ENCODE assay signal across 8 mouse cellular contexts in the genomic region with DNA sequence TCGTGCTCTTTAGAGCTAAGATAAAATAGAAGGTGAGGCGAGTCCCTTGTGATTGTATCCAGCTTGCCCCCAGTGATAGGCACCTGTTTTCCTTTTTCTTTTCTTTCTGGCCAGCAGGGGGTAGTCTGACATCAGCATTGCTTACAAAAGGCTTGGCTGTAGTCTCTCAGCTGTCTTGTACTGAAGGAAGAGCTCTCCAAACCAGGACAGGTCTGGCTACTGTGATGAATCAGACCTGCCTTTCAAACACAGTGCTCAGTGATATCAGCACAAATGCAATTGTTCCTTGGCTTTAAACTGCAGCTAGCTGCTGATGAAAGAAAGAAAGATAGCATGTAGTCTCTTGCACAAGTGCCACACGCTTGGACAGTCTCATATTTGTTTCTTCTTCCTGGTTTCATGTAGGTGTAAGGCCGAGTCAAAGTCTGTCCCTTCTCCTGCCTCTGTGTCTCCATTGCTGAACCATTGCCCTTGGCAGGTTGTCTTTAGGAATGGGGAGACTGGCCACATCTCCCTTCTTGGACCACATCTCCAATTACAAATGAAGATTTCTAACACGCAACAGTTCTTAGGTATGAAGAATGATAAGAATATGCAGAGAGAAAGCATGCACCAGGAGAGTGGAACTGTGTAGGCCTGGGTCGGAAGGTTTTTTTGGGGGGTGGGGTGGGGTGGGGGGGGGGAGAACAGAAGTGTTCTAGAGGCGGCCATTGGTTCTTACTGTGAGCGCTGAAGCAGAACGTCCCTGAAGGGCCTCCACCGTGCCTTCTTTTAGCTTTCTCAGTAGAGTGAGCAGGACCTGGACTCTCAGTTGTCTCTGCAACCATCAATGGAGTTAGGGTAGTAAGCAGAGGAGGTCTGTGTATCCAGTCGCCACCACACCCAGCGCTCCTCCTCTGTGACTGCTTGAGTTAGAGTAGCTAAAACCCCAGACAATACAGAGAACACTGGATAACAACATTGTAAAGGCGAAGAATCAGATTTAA.
DNase-seq lines count a peak whose midpoint lies in the region; ATAC-seq and TF ChIP-seq lines count a peak whose summit lies in the region.

No protein-coding gene starts in this region.

- TF ChIP-seq CTCF in lung, embryonic 14.5 days (IDR thresholded peaks at IDR 0.05; ENCODE audit: low read depth) = peak; percentile 70

- ATAC-seq in lung, embryonic 14.5 days (ENCODE audit: insufficient read depth) = no peak; the same call in 1 of the 2 replicates
- peak; percentile 81 for ATAC-seq in forebrain, embryonic 16.5 days
- ATAC-seq in activated CD4-positive, CD25-positive, alpha-beta regulatory T cell, adult 4 months = no peak

- H3K9me3 ChIP-seq in lung, embryonic 14.5 days (ENCODE audit: low read depth, low read length) = no peaks in the 10 kb centered on the region
- no peaks in the 10 kb centered on the region for H3K9me3 ChIP-seq in forebrain, embryonic 16.5 days (ENCODE audit: control insufficient read depth, low read length)

- H3K27me3 ChIP-seq in lung, embryonic 14.5 days (ENCODE audit: insufficient read depth, low read length) = no peaks in the 10 kb centered on the region
- no peaks in the 10 kb centered on the region for H3K27me3 ChIP-seq in forebrain, embryonic 16.5 days (replicated peaks; ENCODE audit: control insufficient read depth, insufficient read depth, low read length)

- H3K4me2 ChIP-seq in lung, embryonic 14.5 days = no peak overlapping the region
- no peak overlapping the region for H3K4me2 ChIP-seq in forebrain, embryonic 16.5 days (ENCODE audit: low read length)

- no peak overlapping the region for H3K27ac ChIP-seq in lung, embryonic 14.5 days (ENCODE audit: low read depth)
- H3K27ac ChIP-seq in forebrain, embryonic 16.5 days (ENCODE audit: low read length) = no peak overlapping the region

- WGBS in lung, embryonic 14.5 days = 68% methylated on average over 13 of the region's 13 CpGs
- 58% methylated on average over 13 of the region's 13 CpGs for WGBS in forebrain, embryonic 16.5 days

- no peaks in the 10 kb centered on the region for H3K36me3 ChIP-seq in lung, embryonic 14.5 days (ENCODE audit: insufficient read depth)
- H3K36me3 ChIP-seq in forebrain, embryonic 16.5 days (ENCODE audit: control insufficient read depth, insufficient read depth) = no peaks in the 10 kb centered on the region

- H3K4me3 ChIP-seq in lung, embryonic 14.5 days (ENCODE audit: low read depth, low read length) = no peak overlapping the region
- no peak overlapping the region for H3K4me3 ChIP-seq in forebrain, embryonic 16.5 days (replicated peaks; ENCODE audit: low read length)

- no peaks in the 10 kb centered on the region for H3K4me1 ChIP-seq in lung, embryonic 14.5 days (ENCODE audit: insufficient read depth)
- H3K4me1 ChIP-seq in forebrain, embryonic 16.5 days (replicated peaks; ENCODE audit: control insufficient read depth, insufficient read depth, low read length) = peaks cover 5% of the 10 kb centered on the region; the same call in 1 of the 2 replicates

- intact Hi-C loops in left cerebral cortex, postnatal 25 days (cut with DNase I) = loop anchor here (5.0 kb wide), 1 partner anchor 345 kb away; no protein-coding TSS in a partner anchor

- peak; percentile 57 for DNase-seq in lung, embryonic 14.5 days
- DNase-seq in lung, postnatal 25 days (ENCODE audit: low spot score) = no peak
- peak; percentile 61 for DNase-seq in adipocyte (ENCODE audit: low spot score)
- peak; percentile 29 for DNase-seq in kidney, adult 18-20 months
- DNase-seq in left cerebral cortex, postnatal 25 days (ENCODE audit: low spot score in 2 of 2) = peak; percentile 65 to 86
- DNase-seq in retina, postnatal 1 day = peak; percentile 75

- no peak overlapping the region for H3K9ac ChIP-seq in lung, embryonic 14.5 days
- no peak overlapping the region for H3K9ac ChIP-seq in forebrain, embryonic 16.5 days (replicated peaks; ENCODE audit: low read depth, low read length)
